Mouse (Mus musculus) stomach, postnatal 0 days (tissue): ENCODE measurements at regions not wholly inside any gene's neighbourhood (a gene's known extent, or its start where the extent isn't known, plus 50 kb on each side); places are given as distances from the start of the nearest gene placed in this dataset.

Experiments
- ATAC-seq: fragments of 200-750 bp; cut with Nextera tagmentation; 2 replicates; pipeline ENCODE4 v1.8.0; 2017; ENCODE audit not compliant: low FRiP score, low TSS enrichment
- DNase-seq: peaks from one replicate; pipeline ENCODE4 v3.0.0-alpha.2; 2016; ENCODE audit warnings: low spot score
- H3K27ac ChIP-seq: fragments of 300-500 bp; sonication (generic); replicated peaks from 2 replicates; pipeline ENCODE4 v1.5.1; 2014; ENCODE audit warnings: mild to moderate bottlenecking, control low read depth
- H3K27me3 ChIP-seq: fragments of 300-500 bp; sonication (generic); 2 replicates; pipeline ENCODE4 v1.6.1; 2014; ENCODE audit warnings: low read length; ENCODE audit not compliant: control insufficient read depth, insufficient read depth
- H3K36me3 ChIP-seq: fragments of 300-500 bp; sonication (generic); 2 replicates; pipeline ENCODE4 v1.6.1; 2014; ENCODE audit warnings: low read length, mixed read lengths; ENCODE audit not compliant: control insufficient read depth, insufficient read depth
- H3K4me1 ChIP-seq: fragments of 300-500 bp; sonication (generic); replicated peaks from 2 replicates; pipeline ENCODE4 v1.6.1; 2014; ENCODE audit warnings: antibody characterized with exemption; ENCODE audit not compliant: control insufficient read depth, insufficient read depth
- H3K4me2 ChIP-seq: fragments of 300-500 bp; sonication (generic); replicated peaks from 2 replicates; pipeline ENCODE4 v1.6.1; 2014; ENCODE audit warnings: low read depth, mild to moderate bottlenecking, control low read depth, moderate library complexity
- H3K4me3 ChIP-seq: fragments of 300-500 bp; sonication (generic); 2 replicates; pipeline ENCODE4 v1.5.1; 2014; ENCODE audit warnings: low read depth, low read length, control low read depth
- H3K9ac ChIP-seq: fragments of 300-500 bp; sonication (generic); 2 replicates; pipeline ENCODE4 v1.6.1; 2014; ENCODE audit warnings: mild to moderate bottlenecking, low read length, control low read depth, mixed read lengths
- H3K9me3 ChIP-seq: fragments of 300-500 bp; sonication (generic); 2 replicates; pipeline ENCODE4 v1.6.1; 2016; ENCODE audit warnings: low read length; ENCODE audit not compliant: control insufficient read depth
- CTCF ChIP-seq: IDR thresholded peaks from 2 replicates; pipeline ENCODE4 v1.5.1; 2016; ENCODE audit warnings: antibody characterized with exemption, low read depth, mild to moderate bottlenecking, moderate library complexity
- EP300 ChIP-seq: optimal IDR thresholded peaks from 2 replicates; pipeline ENCODE3; 2016; ENCODE audit warnings: antibody characterized with exemption
- WGBS: fragments of 180-500 bp; shearing (Covaris S2); extraction: QIAGEN DNeasy Blood & Tissue Kit; methylation state at CpG from one replicate; pipeline ENCODE4 v1.1.7; 2014; 5-methylcytosine and 5-hydroxymethylcytosine counted together

- Histone ChIP-seq H3K36me3 (no peaks in the 10 kb centered on the region), H3K9ac (no peak overlapping the region), H3K4me2 (no peak overlapping the region), H3K27me3 (no peaks in the 10 kb centered on the region), H3K4me1 (no peaks in the 10 kb centered on the region), H3K27ac (no peak overlapping the region), H3K9me3 (no peaks in the 10 kb centered on the region), H3K4me3 (no peak overlapping the region)
- no peak for DNase-seq
- 79% methylated on average over 9 of the region's 9 CpGs for WGBS
- TF ChIP-seq CTCF: no peak
- TF ChIP-seq EP300: no peak
- ATAC-seq: no peak
These were observed 67.4 kb upstream of the Ccdc39 start for GRCm38 (mm10) chr3:33911559-33911958.

GRCm38 (mm10) chr3:33913470-33913869, 69.4 kb upstream of the Ccdc39 start:
- H3K36me3 ChIP-seq: no peaks in the 10 kb centered on the region
- H3K9me3 ChIP-seq: no peaks in the 10 kb centered on the region
- no peak overlapping the region for H3K9ac ChIP-seq
- no peak for TF ChIP-seq EP300
- no peak for TF ChIP-seq CTCF
- ATAC-seq (peak; percentile 84), DNase-seq (peak; percentile 62)
- H3K4me1 ChIP-seq: no peaks in the 10 kb centered on the region
- H3K27me3 ChIP-seq: no peaks in the 10 kb centered on the region
- WGBS: 51% methylated on average over 5 of the region's 5 CpGs
- H3K4me2 ChIP-seq: no peak overlapping the region
- no peak overlapping the region for H3K4me3 ChIP-seq
- H3K27ac ChIP-seq: no peak overlapping the region

GRCm38 (mm10) chr3:33914386-33914785, 70.3 kb upstream of the Ccdc39 start:
- no peak overlapping the region for H3K27ac ChIP-seq
- DNase-seq (no peak), ATAC-seq (no peak)
- H3K36me3 ChIP-seq: no peaks in the 10 kb centered on the region
- H3K4me3 ChIP-seq: no peak overlapping the region
- WGBS: 66% methylated on average over 9 of the region's 9 CpGs
- no peaks in the 10 kb centered on the region for H3K4me1 ChIP-seq
- H3K9ac ChIP-seq: no peak overlapping the region
- no peaks in the 10 kb centered on the region for H3K27me3 ChIP-seq
- TF ChIP-seq CTCF (peak; percentile 31), EP300 (no peak)
- no peak overlapping the region for H3K4me2 ChIP-seq
- H3K9me3 ChIP-seq: no peaks in the 10 kb centered on the region

- Histone ChIP-seq H3K4me2 (no peak overlapping the region), H3K27ac (no peak overlapping the region), H3K27me3 (no peaks in the 10 kb centered on the region), H3K9ac (no peak overlapping the region), H3K36me3 (no peaks in the 10 kb centered on the region), H3K4me1 (no peaks in the 10 kb centered on the region), H3K4me3 (no peak overlapping the region), H3K9me3 (no peaks in the 10 kb centered on the region)
- ATAC-seq: no peak
- DNase-seq: no peak
- TF ChIP-seq EP300 (no peak), CTCF (peak; percentile 14; the same call in 1 of the 2 replicates)
These were observed 71.7 kb upstream of the Ccdc39 start for GRCm38 (mm10) chr3:33915777-33916176.

- no peak overlapping the region for H3K4me3 ChIP-seq
- no peak overlapping the region for H3K27ac ChIP-seq
- H3K9ac ChIP-seq: no peak overlapping the region
- H3K9me3 ChIP-seq: no peaks in the 10 kb centered on the region
- H3K27me3 ChIP-seq: no peaks in the 10 kb centered on the region
- 76% methylated on average over 10 of the region's 10 CpGs for WGBS
- no peak overlapping the region for H3K4me2 ChIP-seq
- no peaks in the 10 kb centered on the region for H3K4me1 ChIP-seq
- H3K36me3 ChIP-seq: no peaks in the 10 kb centered on the region
- ATAC-seq (no peak), DNase-seq (no peak)
- TF ChIP-seq EP300 (no peak), CTCF (no peak)
These were observed 72.2 kb upstream of the Ccdc39 start for GRCm38 (mm10) chr3:33916318-33916717.

- Histone ChIP-seq H3K4me1 (no peaks in the 10 kb centered on the region), H3K27me3 (no peaks in the 10 kb centered on the region), H3K9ac (no peak overlapping the region), H3K4me3 (no peak overlapping the region), H3K4me2 (no peak overlapping the region), H3K9me3 (no peaks in the 10 kb centered on the region), H3K27ac (no peak overlapping the region), H3K36me3 (no peaks in the 10 kb centered on the region)
- DNase-seq (no peak), ATAC-seq (no peak)
- no peak for TF ChIP-seq CTCF
- no peak for TF ChIP-seq EP300
- WGBS: 85% methylated on average over 6 of the region's 6 CpGs
These were observed 72.7 kb upstream of the Ccdc39 start for GRCm38 (mm10) chr3:33916818-33917217.
